Mouse (Mus musculus) CH12F3 (cell line): ENCODE measurements around the gene Rpa1.

Source experiments
- in situ Hi-C: fragments of 300-500 bp; cut with MboI; formaldehyde crosslinking; loops from 2 replicates; pipeline ENCODE4 v1.14.3; 2020; ENCODE audit warnings: low sequenced_read_pairs

The Rpa1 gene

GRCm38 (mm10) chr11:75264550-75264949, 83.6 kb downstream of the Rpa1 start:
- in situ Hi-C loops: no loop called here

- in situ Hi-C loops: no loop called here
Measured at GRCm38 (mm10) chr11:75263964-75264312, 84.2 kb downstream of the Rpa1 start.

- in situ Hi-C loops: no loop called here
Measured at GRCm38 (mm10) chr11:75263274-75263963, 84.7 kb downstream of the Rpa1 start.

- in situ Hi-C loops: no loop called here
Measured at GRCm38 (mm10) chr11:75262791-75263190, 85.3 kb downstream of the Rpa1 start.

GRCm38 (mm10) chr11:75262181-75262580, 85.9 kb downstream of the Rpa1 start:
- in situ Hi-C loops: no loop called here

GRCm38 (mm10) chr11:75261730-75262129, 86.4 kb downstream of the Rpa1 start:
- in situ Hi-C loops: no loop called here

- in situ Hi-C loops: no loop called here
Measured at GRCm38 (mm10) chr11:75261016-75261415, 87.1 kb downstream of the Rpa1 start.

GRCm38 (mm10) chr11:75259996-75260561, 88.0 kb downstream of the Rpa1 start:
- in situ Hi-C loops: no loop called here

- in situ Hi-C loops: no loop called here
Measured at GRCm38 (mm10) chr11:75259416-75259815, 88.7 kb downstream of the Rpa1 start.

GRCm38 (mm10) chr11:75257056-75257648, 91.0 kb downstream of the Rpa1 start:
- in situ Hi-C loops: no loop called here

- in situ Hi-C loops: no loop called here
Measured at GRCm38 (mm10) chr11:75255330-75255729, 92.8 kb downstream of the Rpa1 start.

- in situ Hi-C loops: no loop called here
Measured at GRCm38 (mm10) chr11:75254252-75254912, 93.7 kb downstream of the Rpa1 start.

GRCm38 (mm10) chr11:75251557-75252070, 96.5 kb downstream of the Rpa1 start:
- in situ Hi-C loops: no loop called here

GRCm38 (mm10) chr11:75251006-75251512, 97.1 kb downstream of the Rpa1 start:
- in situ Hi-C loops: no loop called here

GRCm38 (mm10) chr11:75249588-75249987, 98.5 kb downstream of the Rpa1 start:
- in situ Hi-C loops: no loop called here
